ENCODE assay signal across 19 mouse cellular contexts in the genomic region with DNA sequence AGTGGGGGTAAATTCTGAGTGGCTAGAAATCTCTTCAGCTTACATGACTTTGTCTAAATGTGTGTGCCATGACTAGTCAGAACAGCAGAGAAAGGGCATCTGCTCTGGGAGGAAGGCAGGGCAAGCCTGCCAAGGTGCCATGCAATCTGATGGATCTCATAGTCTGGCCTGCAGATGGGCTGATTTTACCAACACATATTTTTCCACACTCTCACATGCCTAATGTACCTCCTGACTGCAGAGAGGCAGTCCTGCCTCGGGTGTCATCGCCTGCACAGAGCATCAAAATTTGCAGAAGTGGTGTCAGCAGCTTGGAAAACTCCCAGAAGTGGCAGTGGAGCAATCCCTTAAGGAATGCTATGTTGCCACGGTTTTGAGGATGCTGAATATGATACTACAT. TPM values are rescaled to one million over a fixed set of nuclear protein-coding genes. Genes with fewer than 3 reads are reported as not detected.
DNase-seq lines count a peak whose midpoint lies in the region; ATAC-seq and TF ChIP-seq lines count a peak whose summit lies in the region.
"Had no signal": no experiment of that assay in that cellular context is flagged by ENCODE, and none has a peak within 500 bp of the region (broad histone marks: within the 10 kb centered on the region; RNA-seq: fewer than 3 reads in every experiment).

No protein-coding gene starts in this region.

- no peak for TF ChIP-seq CTCF in layer of hippocampus, adult 2 months (conservative IDR thresholded peaks at IDR 0.05)

- ATAC-seq in forebrain, embryonic 15.5 days (replicated peaks), result peak; percentile 72
- ATAC-seq in forebrain, embryonic 11.5 days (replicated peaks; ENCODE audit: low FRiP score), result no peak
- ATAC-seq: intestine, postnatal 0 days; liver, postnatal 0 days had no signal

- H3K4me1 ChIP-seq in forebrain, embryonic 15.5 days, result peaks cover 14% of the 10 kb centered on the region; the same call in 1 of the 2 replicates
- no peaks in the 10 kb centered on the region for H3K4me1 ChIP-seq in forebrain, embryonic 11.5 days (replicated peaks; ENCODE audit: control insufficient read depth, insufficient read depth, low read length)

- no peaks in the 10 kb centered on the region for H3K36me3 ChIP-seq in forebrain, embryonic 15.5 days
- H3K36me3 ChIP-seq in forebrain, embryonic 11.5 days (ENCODE audit: control insufficient read depth, insufficient read depth, low read length), result no peaks in the 10 kb centered on the region

- 69% methylated on average over 3 of the region's 3 CpGs for WGBS in forebrain, embryonic 15.5 days
- WGBS in forebrain, embryonic 11.5 days, result 94% methylated on average over 3 of the region's 3 CpGs

- H3K4me3 ChIP-seq in forebrain, embryonic 15.5 days, result no peak overlapping the region
- H3K4me3 ChIP-seq in forebrain, embryonic 11.5 days (ENCODE audit: low read depth, low read length), result no peak overlapping the region
- no peak overlapping the region for H3K4me3 ChIP-seq in layer of hippocampus, adult 2 months
- H3K4me3 ChIP-seq: embryonic facial prominence, embryonic 12.5 days; left cerebral cortex, adult 2 months had no signal

- DNase-seq in forebrain, embryonic 11.5 days (ENCODE audit: low spot score), result no peak
- DNase-seq in layer of hippocampus, adult 2 months (ENCODE audit: low spot score in 2 of 2), result peak in 1 of 2 experiments; percentile 25
- no peak for DNase-seq in layer of hippocampus, postnatal 36 days
- peak; percentile 39 for DNase-seq in cerebellum, adult 8-10 months
- DNase-seq in layer of hippocampus, postnatal 14 days (ENCODE audit: low spot score in 2 of 2), result peak; percentile 27 to 55
- no peak for DNase-seq in spleen, postnatal 36 days (ENCODE audit: low spot score in 2 of 2)
- DNase-seq in lung, postnatal 25 days (ENCODE audit: low spot score), result no peak
- DNase-seq: adrenal gland, postnatal 14 days; B cell, adult 2 months; heart, postnatal 36 days; kidney, postnatal 14 days; liver, postnatal 0 days; right cerebral cortex, adult 18-20 months; spleen, adult 18-20 months had no signal

- H3K9me3 ChIP-seq in forebrain, embryonic 15.5 days, result no peaks in the 10 kb centered on the region
- no peaks in the 10 kb centered on the region for H3K9me3 ChIP-seq in forebrain, embryonic 11.5 days (ENCODE audit: control insufficient read depth, low read length)
- H3K9me3 ChIP-seq: embryonic facial prominence, embryonic 12.5 days had no signal

- H3K9ac ChIP-seq in forebrain, embryonic 15.5 days (replicated peaks), result no peak overlapping the region
- no peak overlapping the region for H3K9ac ChIP-seq in forebrain, embryonic 11.5 days (ENCODE audit: low read length)
- H3K9ac ChIP-seq: embryonic facial prominence, embryonic 12.5 days; liver, postnatal 0 days had no signal

- H3K27me3 ChIP-seq in forebrain, embryonic 15.5 days, result no peaks in the 10 kb centered on the region
- H3K27me3 ChIP-seq in forebrain, embryonic 11.5 days (ENCODE audit: control insufficient read depth, insufficient read depth, low read length), result no peaks in the 10 kb centered on the region
- H3K27me3 ChIP-seq: embryonic facial prominence, embryonic 12.5 days had no signal

- peak overlapping the region; percentile 60 for H3K27ac ChIP-seq in forebrain, embryonic 15.5 days (replicated peaks)
- no peak overlapping the region for H3K27ac ChIP-seq in forebrain, embryonic 11.5 days (ENCODE audit: low read depth, low read length)
- peak overlapping the region; percentile 54 for H3K27ac ChIP-seq in layer of hippocampus, adult 2 months
- H3K27ac ChIP-seq: embryonic facial prominence, embryonic 12.5 days; left cerebral cortex, adult 2 months; macrophage had no signal

- H3K4me2 ChIP-seq in forebrain, embryonic 15.5 days (replicated peaks), result no peak overlapping the region
- H3K4me2 ChIP-seq in forebrain, embryonic 11.5 days (ENCODE audit: low read depth, low read length, severe bottlenecking), result no peak overlapping the region
- H3K4me2 ChIP-seq: embryonic facial prominence, embryonic 12.5 days had no signal

RNA-seq across cellular contexts. Expression of a gene that starts 55.5 kb away (rescaled TPM):
- polyA plus RNA-seq in forebrain, embryonic 15.5 days (2015; fragmentation: Nextera tagmentation; extraction: Ambion mirVana), result 129 and 134 TPM in 2 replicates
- polyA plus RNA-seq in forebrain, embryonic 11.5 days (2014; fragmentation: Nextera tagmentation; extraction: Ambion mirVana), result 131 and 135 TPM in 2 replicates
- 100 to 1,000 TPM in 1 of 2 experiments, 10 to 100 TPM in 1; 91.1 to 103 TPM for total RNA-seq in layer of hippocampus, adult 2 months (2021)
- total RNA-seq in layer of hippocampus, postnatal 36 days (2021), result 100 to 1,000 TPM in 1 of 2 experiments, 10 to 100 TPM in 1; 90.7 to 104 TPM
- total RNA-seq in layer of hippocampus, postnatal 14 days (2021), result 100 to 1,000 TPM; 100 to 111 TPM

Comparison
In these comparisons a context has a peak if more than half of its experiments do, and no peak if none do; other contexts are left out.
1. DNase-seq: peak in cerebellum, adult 8-10 months (single experiment) and layer of hippocampus, postnatal 14 days (2 of 2); none in forebrain, embryonic 11.5 days (single experiment), layer of hippocampus, postnatal 36 days (0 of 2), spleen, postnatal 36 days (0 of 2) and lung, postnatal 25 days (single experiment).